Mouse (Mus musculus): ENCODE data around the gene Hist1h1e. TPM values are rescaled to one million over a fixed set of nuclear protein-coding genes. Genes with fewer than 3 reads are reported as not detected.
"Not testable (repeated sequence)": the region's sequence is repeated elsewhere in the genome, so short reads cannot be mapped to it uniquely, and the experiment has no call there.

The Hist1h1e gene
- polyA plus RNA-seq, 1 experiment from 2014 or later, result 25.7 TPM

- H3K4me2 ChIP-seq, result peak within 1 kb of the TSS; percentile 79
- no peak for TF ChIP-seq CTCF (IDR thresholded peaks at IDR 0.05; ENCODE audit: low read depth)
- no peaks in the 10 kb centered on the region for H3K9me3 ChIP-seq (ENCODE audit: low read depth, low read length)
- H3K9ac ChIP-seq, result peak within 1 kb of the TSS; percentile 82
- under 1% methylated on average over 18 of the region's 18 CpGs for WGBS
- peak within 1 kb of the TSS; percentile 97 for H3K27ac ChIP-seq (ENCODE audit: low read depth)
- peak within 1 kb of the TSS; percentile 45 for H3K4me3 ChIP-seq (ENCODE audit: low read depth, low read length)
- H3K27me3 ChIP-seq (ENCODE audit: insufficient read depth, low read length), result no peaks in the 10 kb centered on the region
- peak; percentile 56 for ATAC-seq (ENCODE audit: insufficient read depth)
- H3K36me3 ChIP-seq (ENCODE audit: insufficient read depth), result no peaks in the 10 kb centered on the region
- H3K4me1 ChIP-seq (ENCODE audit: insufficient read depth), result 0 out of 2 replicates have a peak, but pooled peaks cover 4% of the 10 kb centered on the region
- peak; percentile 96 for DNase-seq
Observed at GRCm38 (mm10) chr13:23575271-23575851, 47.0 kb downstream of the Hist1h1e start, which contains the start of gene Hist1h3d. TSS of gene Hist1h3d (plus strand) at chr13:23575763.

- Histone ChIP-seq H3K4me3 (ENCODE audit: low read depth, low read length) (peak overlapping the region; percentile 45), H3K27ac (ENCODE audit: low read depth) (peak overlapping the region; percentile 99), H3K4me2 (peak overlapping the region; percentile 87), H3K9ac (peak overlapping the region; percentile 49)
- under 1% methylated on average over 5 of the region's 39 CpGs for WGBS
- not testable (repeated sequence) for H3K9me3 ChIP-seq (ENCODE audit: low read depth, low read length); H3K4me1 ChIP-seq (ENCODE audit: insufficient read depth); H3K27me3 ChIP-seq (ENCODE audit: insufficient read depth, low read length); H3K36me3 ChIP-seq (ENCODE audit: insufficient read depth)
- DNase-seq (peak; percentile 64), ATAC-seq (ENCODE audit: insufficient read depth) (peak; percentile 0; the same call in 1 of the 2 replicates)
Observed at GRCm38 (mm10) chr13:23574546-23575170, 47.7 kb downstream of the Hist1h1e start.

- H3K9ac ChIP-seq, result peak within 1 kb of the TSS; percentile 82
- peak within 1 kb of the TSS; percentile 45 for H3K4me3 ChIP-seq (ENCODE audit: low read depth, low read length)
- H3K27me3 ChIP-seq (ENCODE audit: insufficient read depth, low read length); H3K36me3 ChIP-seq (ENCODE audit: insufficient read depth); H3K9me3 ChIP-seq (ENCODE audit: low read depth, low read length); H3K4me1 ChIP-seq (ENCODE audit: insufficient read depth): not testable (repeated sequence)
- DNase-seq (peak; percentile 99), ATAC-seq (ENCODE audit: insufficient read depth) (peak; percentile 85)
- WGBS, result under 1% methylated on average over 20 of the region's 42 CpGs
- H3K27ac ChIP-seq (ENCODE audit: low read depth), result peak within 1 kb of the TSS; percentile 99
- peak within 1 kb of the TSS; percentile 87 for H3K4me2 ChIP-seq
Observed at GRCm38 (mm10) chr13:23573898-23574524, 48.3 kb downstream of the Hist1h1e start, which contains the start of the genes Hist1h2bf and Hist1h2ad. TSS of gene Hist1h2bf (minus strand) at chr13:23574196. TSS of gene Hist1h2ad (plus strand) at chr13:23574381.

GRCm38 (mm10) chr13:23573034-23573897 is 49.1 kb downstream of the Hist1h1e start:
- not testable (repeated sequence) for H3K36me3 ChIP-seq (ENCODE audit: insufficient read depth); ATAC-seq (ENCODE audit: insufficient read depth); H3K9me3 ChIP-seq (ENCODE audit: low read depth, low read length); H3K4me1 ChIP-seq (ENCODE audit: insufficient read depth); H3K27me3 ChIP-seq (ENCODE audit: insufficient read depth, low read length)
- Histone ChIP-seq H3K4me3 (ENCODE audit: low read depth, low read length) (peak overlapping the region; percentile 45), H3K9ac (peak overlapping the region; percentile 82), H3K27ac (ENCODE audit: low read depth) (peak overlapping the region; percentile 99), H3K4me2 (peak overlapping the region; percentile 87)
- WGBS, result 4% methylated on average over 17 of the region's 20 CpGs
- DNase-seq, result peak; percentile 52

- no peak for ATAC-seq (ENCODE audit: insufficient read depth)
- Histone ChIP-seq H3K36me3 (ENCODE audit: insufficient read depth) (no peaks in the 10 kb centered on the region), H3K27me3 (ENCODE audit: insufficient read depth, low read length) (no peaks in the 10 kb centered on the region), H3K4me1 (ENCODE audit: insufficient read depth) (0 out of 2 replicates have a peak, but pooled peaks cover 3% of the 10 kb centered on the region), H3K27ac (ENCODE audit: low read depth) (peak overlapping the region; percentile 99), H3K4me2 (peak overlapping the region; percentile 87), H3K9me3 (ENCODE audit: low read depth, low read length) (no peaks in the 10 kb centered on the region), H3K9ac (peak overlapping the region; percentile 82), H3K4me3 (ENCODE audit: low read depth, low read length) (peak overlapping the region; percentile 45)
- 13% methylated on average over 2 of the region's 2 CpGs for WGBS
- DNase-seq, result peak; percentile 65
- no peak for TF ChIP-seq CTCF (IDR thresholded peaks at IDR 0.05; ENCODE audit: low read depth)
Observed at GRCm38 (mm10) chr13:23572218-23573033, 49.9 kb downstream of the Hist1h1e start.

- Histone ChIP-seq H3K9ac (peak overlapping the region; percentile 82), H3K27ac (ENCODE audit: low read depth) (peak overlapping the region; percentile 99), H3K4me3 (ENCODE audit: low read depth, low read length) (peak overlapping the region; percentile 45), H3K4me2 (peak overlapping the region; percentile 87)
- H3K27me3 ChIP-seq (ENCODE audit: insufficient read depth, low read length); H3K36me3 ChIP-seq (ENCODE audit: insufficient read depth); H3K9me3 ChIP-seq (ENCODE audit: low read depth, low read length); ATAC-seq (ENCODE audit: insufficient read depth); H3K4me1 ChIP-seq (ENCODE audit: insufficient read depth): not testable (repeated sequence)
- peak; percentile 75 for DNase-seq
- WGBS, result 0% methylated on average over 10 of the region's 34 CpGs
Observed at GRCm38 (mm10) chr13:23571504-23572217, 50.7 kb downstream of the Hist1h1e start.

Data from lung, embryonic 14.5 days (tissue).